Mouse (Mus musculus): Measurements from ENCODE around the gene Cwf19l1. TPM values are rescaled to one million over a fixed set of nuclear protein-coding genes. Genes with fewer than 3 reads are reported as not detected.
A peak's percentile ranks its signal among the peaks of the same experiment; 100 is the strongest.

The Cwf19l1 gene
- polyA plus RNA-seq, 1 experiment from 2014 or later = 29.8 TPM

- Histone ChIP-seq H3K4me1 (replicated peaks) (peaks cover 20% of the 10 kb centered on the region), H3K9me3 (no peaks in the 10 kb centered on the region), H3K9ac (peak overlapping the region; percentile 77), H3K36me3 (peaks cover 8% of the 10 kb centered on the region), H3K27me3 (no peaks in the 10 kb centered on the region), H3K4me2 (peak overlapping the region; percentile 91), H3K27ac (replicated peaks) (peak overlapping the region; percentile 78), H3K4me3 (peak overlapping the region; percentile 79)
- 6% methylated on average over 4 of the region's 4 CpGs for WGBS
- no peak for ATAC-seq (ENCODE audit: low read depth)
These were observed 65.8 kb downstream of the Cwf19l1 start for GRCm38 (mm10) chr19:44069914-44070232.

- Histone ChIP-seq H3K9ac (peak within 1 kb of the TSS; percentile 77), H3K36me3 (peaks cover 10% of the 10 kb centered on the region; the same call in 1 of the 2 replicates), H3K27ac (replicated peaks) (peak within 1 kb of the TSS; percentile 78), H3K4me1 (replicated peaks) (peaks cover 20% of the 10 kb centered on the region), H3K4me2 (peak within 1 kb of the TSS; percentile 91), H3K27me3 (no peaks in the 10 kb centered on the region), H3K4me3 (peak within 1 kb of the TSS; percentile 79), H3K9me3 (no peaks in the 10 kb centered on the region)
- ATAC-seq (ENCODE audit: low read depth) = peak; percentile 96
- WGBS = under 1% methylated on average over 62 of the region's 75 CpGs
These were observed 66.4 kb downstream of the Cwf19l1 start, which contains the start of gene Erlin1 for GRCm38 (mm10) chr19:44069121-44069913. Gene Erlin1, minus strand, starts transcription at chr19:44069785.

- no peak for ATAC-seq (ENCODE audit: low read depth)
- H3K27me3 ChIP-seq = no peaks in the 10 kb centered on the region
- H3K4me2 ChIP-seq = peak overlapping the region; percentile 91
- peaks cover 18% of the 10 kb centered on the region; the same call in 1 of the 2 replicates for H3K36me3 ChIP-seq
- H3K9me3 ChIP-seq = no peaks in the 10 kb centered on the region
- H3K27ac ChIP-seq (replicated peaks) = no peak overlapping the region
- WGBS = 81% methylated on average over 4 of the region's 4 CpGs
- H3K9ac ChIP-seq = peak overlapping the region; percentile 77; the same call in 1 of the 2 replicates
- H3K4me1 ChIP-seq (replicated peaks) = peaks cover 20% of the 10 kb centered on the region
- H3K4me3 ChIP-seq = peak overlapping the region; percentile 79
These were observed 67.4 kb downstream of the Cwf19l1 start for GRCm38 (mm10) chr19:44068232-44068631.

GRCm38 (mm10) chr19:44067323-44068049, 68.2 kb downstream of the Cwf19l1 start:
- no peaks in the 10 kb centered on the region for H3K27me3 ChIP-seq
- peaks cover 20% of the 10 kb centered on the region for H3K4me1 ChIP-seq (replicated peaks)
- H3K27ac ChIP-seq (replicated peaks) = no peak overlapping the region
- peaks cover 21% of the 10 kb centered on the region for H3K36me3 ChIP-seq
- H3K9ac ChIP-seq = no peak overlapping the region; the same call in 1 of the 2 replicates
- ATAC-seq (ENCODE audit: low read depth) = no peak
- H3K4me3 ChIP-seq = no peak overlapping the region
- H3K9me3 ChIP-seq = no peaks in the 10 kb centered on the region
- 87% methylated on average over 9 of the region's 9 CpGs for WGBS
- H3K4me2 ChIP-seq = no peak overlapping the region

- Histone ChIP-seq H3K4me1 (replicated peaks) (peaks cover 12% of the 10 kb centered on the region), H3K27me3 (no peaks in the 10 kb centered on the region), H3K27ac (replicated peaks) (no peak overlapping the region), H3K4me3 (no peak overlapping the region), H3K36me3 (peaks cover 39% of the 10 kb centered on the region), H3K9me3 (no peaks in the 10 kb centered on the region), H3K4me2 (no peak overlapping the region), H3K9ac (no peak overlapping the region)
- no peak for ATAC-seq (ENCODE audit: low read depth)
- 95% methylated on average over 2 of the region's 2 CpGs for WGBS
These were observed 70.9 kb downstream of the Cwf19l1 start for GRCm38 (mm10) chr19:44064734-44065133.

- ATAC-seq (ENCODE audit: low read depth) = no peak
- H3K36me3 ChIP-seq = peaks cover 46% of the 10 kb centered on the region
These were observed 71.9 kb downstream of the Cwf19l1 start for GRCm38 (mm10) chr19:44063773-44064172.

GRCm38 (mm10) chr19:44060226-44060625, 75.5 kb downstream of the Cwf19l1 start:
- H3K9ac ChIP-seq = no peak overlapping the region
- 86% methylated on average over 3 of the region's 3 CpGs for WGBS
- no peak overlapping the region for H3K27ac ChIP-seq (replicated peaks)
- H3K36me3 ChIP-seq = peaks cover 67% of the 10 kb centered on the region
- no peak for ATAC-seq (ENCODE audit: low read depth)
- no peaks in the 10 kb centered on the region for H3K4me1 ChIP-seq (replicated peaks)
- H3K27me3 ChIP-seq = no peaks in the 10 kb centered on the region
- H3K4me2 ChIP-seq = no peak overlapping the region
- no peaks in the 10 kb centered on the region for H3K9me3 ChIP-seq
- H3K4me3 ChIP-seq = no peak overlapping the region

More at GRCm38 (mm10) chr19:44063773-44064172, 71.9 kb downstream of the Cwf19l1 start:
- Histone ChIP-seq H3K27ac (replicated peaks) (no peak overlapping the region), H3K4me1 (replicated peaks) (peaks cover 9% of the 10 kb centered on the region), H3K27me3 (no peaks in the 10 kb centered on the region), H3K4me2 (no peak overlapping the region), H3K4me3 (no peak overlapping the region), H3K9ac (no peak overlapping the region), H3K9me3 (no peaks in the 10 kb centered on the region)
- 88% methylated on average over 7 of the region's 7 CpGs for WGBS

Other genes with a start within 250 kb of the Cwf19l1 start
- 9.3 and 10.3 TPM in 2 replicates for gene Dnmbp, start 195.7 kb downstream of the Cwf19l1 start, polyA plus RNA-seq (2015; fragmentation: Nextera tagmentation; extraction: Ambion mirVana)
- 0.21 and 0.43 TPM in 2 replicates for gene Cpn1, start 149.3 kb downstream of the Cwf19l1 start, polyA plus RNA-seq (2015; fragmentation: Nextera tagmentation; extraction: Ambion mirVana)
- gene Cyp2c23, start 106.7 kb downstream of the Cwf19l1 start, polyA plus RNA-seq (2015; fragmentation: Nextera tagmentation; extraction: Ambion mirVana) = not detected in 2 replicates
- 20.2 and 20.4 TPM in 2 replicates for gene Erlin1, start 66.1 kb downstream of the Cwf19l1 start, polyA plus RNA-seq (2015; fragmentation: Nextera tagmentation; extraction: Ambion mirVana)
- gene Chuk, start 28.4 kb downstream of the Cwf19l1 start, polyA plus RNA-seq (2015; fragmentation: Nextera tagmentation; extraction: Ambion mirVana) = 58.5 and 61.2 TPM in 2 replicates
- gene Bloc1s2, start 10.6 kb upstream of the Cwf19l1 start, polyA plus RNA-seq (2015; fragmentation: Nextera tagmentation; extraction: Ambion mirVana) = 168 and 171 TPM in 2 replicates
- 1.8 and 2.3 TPM in 2 replicates for gene Pkd2l1, start 56.6 kb upstream of the Cwf19l1 start, polyA plus RNA-seq (2015; fragmentation: Nextera tagmentation; extraction: Ambion mirVana)
- gene Scd3, start 67.4 kb upstream of the Cwf19l1 start, polyA plus RNA-seq (2015; fragmentation: Nextera tagmentation; extraction: Ambion mirVana) = 2.7 and 2.9 TPM in 2 replicates
- gene Scd2, start 157.8 kb upstream of the Cwf19l1 start, polyA plus RNA-seq (2015; fragmentation: Nextera tagmentation; extraction: Ambion mirVana) = 255 and 272 TPM in 2 replicates
- gene Scd4, start 197.2 kb upstream of the Cwf19l1 start, polyA plus RNA-seq (2015; fragmentation: Nextera tagmentation; extraction: Ambion mirVana) = 0.06 TPM in 1 of 2 replicates, not detected in the other